Mouse (Mus musculus): ENCODE measurements around the gene Arpin.

DNA sequence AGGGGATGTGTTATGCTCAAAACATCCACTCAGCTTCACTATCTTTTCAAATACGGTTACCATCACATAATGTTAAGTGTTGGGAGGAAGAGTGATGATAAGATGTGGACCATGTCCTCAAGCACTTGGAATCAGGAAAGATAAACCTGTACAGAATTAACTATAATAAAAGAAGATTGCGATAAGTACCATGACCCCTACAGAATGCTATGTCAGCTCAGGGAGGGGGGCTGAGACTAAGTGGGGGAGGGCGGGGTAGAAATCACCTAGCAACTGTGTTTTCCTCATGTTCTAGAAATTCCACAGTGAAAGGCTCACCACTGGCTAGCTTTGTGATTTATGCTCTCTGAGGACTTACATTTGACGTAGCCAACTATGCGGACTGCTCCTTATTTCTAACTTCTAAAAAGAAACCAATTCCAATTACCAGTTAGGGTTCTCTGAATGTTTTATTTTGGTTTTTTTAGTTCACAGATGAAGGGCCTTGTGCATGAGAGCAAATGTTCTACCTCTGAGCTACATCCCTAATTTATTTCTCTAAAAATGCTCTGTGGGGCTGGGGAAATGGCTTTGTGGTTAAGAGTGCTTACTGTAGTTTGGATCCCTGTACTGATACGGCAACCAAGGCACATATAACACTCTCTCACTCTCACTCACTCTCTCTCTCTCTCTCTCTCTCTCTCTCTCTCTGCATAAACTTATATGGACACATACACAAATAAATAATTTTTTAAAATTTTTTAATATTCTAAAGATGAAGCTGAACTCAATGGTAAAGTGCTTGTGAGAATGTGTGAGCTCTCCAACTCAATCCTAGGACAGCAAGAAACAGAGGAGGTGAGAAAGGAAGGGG, 42.4 kb downstream of the Arpin start:
- TF ChIP-seq ZC3H11A (IDR thresholded peaks at IDR 0.05; ENCODE audit: low read depth, low read length) (no peak), CTCF (conservative IDR thresholded peaks at IDR 0.05 in 1 of 2, IDR thresholded peaks at IDR 0.05 in 1 of 2; ENCODE audit: low read depth in 2 of 2, low read length in 2 of 2) (no peak), ZKSCAN1 (IDR thresholded peaks at IDR 0.05; ENCODE audit: borderline replicate concordance, low read depth, low read length) (no peak), ETS1 (conservative IDR thresholded peaks at IDR 0.05; ENCODE audit: low read depth, low read length) (no peak), EP300 (IDR thresholded peaks at IDR 0.05; ENCODE audit: low read length) (no peak), NRF1 (IDR thresholded peaks at IDR 0.05; ENCODE audit: low read depth, low read length) (no peak), MAFK (IDR thresholded peaks at IDR 0.05; ENCODE audit: insufficient replicate concordance, low read length) (no peak)
